Mouse (Mus musculus) neural tube, embryonic 13.5 days (tissue): ENCODE results near the gene Cdkl3. TPM values are rescaled to one million over a fixed set of nuclear protein-coding genes. Genes with fewer than 3 reads are reported as not detected.

Experiments
- ATAC-seq: fragments of 200-750 bp; cut with Nextera tagmentation; 2 replicates; pipeline ENCODE4 v1.8.0; 2017; ENCODE audit warnings: low read depth, mild to moderate bottlenecking, moderate TSS enrichment, moderate library complexity
- H3K27ac ChIP-seq: fragments of 300-500 bp; sonication (generic); replicated peaks from 2 replicates; pipeline ENCODE4 v1.5.1; 2015; ENCODE audit warnings: moderate library complexity, mild to moderate bottlenecking, inconsistent platforms
- H3K27me3 ChIP-seq: fragments of 300-500 bp; sonication (generic); 2 replicates; pipeline ENCODE4 v1.6.1; 2015; ENCODE audit warnings: mild to moderate bottlenecking, inconsistent platforms
- H3K36me3 ChIP-seq: fragments of 300-500 bp; sonication (generic); 2 replicates; pipeline ENCODE4 v1.6.1; 2015; ENCODE audit warnings: mild to moderate bottlenecking, inconsistent platforms
- H3K4me1 ChIP-seq: fragments of 300-500 bp; sonication (generic); replicated peaks from 2 replicates; pipeline ENCODE4 v1.6.1; 2015; ENCODE audit warnings: inconsistent platforms
- H3K4me2 ChIP-seq: fragments of 300-500 bp; sonication (generic); 2 replicates; pipeline ENCODE4 v1.6.1; 2015; ENCODE audit warnings: inconsistent platforms, mild to moderate bottlenecking, moderate library complexity
- H3K4me3 ChIP-seq: fragments of 300-500 bp; sonication (generic); 2 replicates; pipeline ENCODE4 v1.5.1; 2015; ENCODE audit warnings: mild to moderate bottlenecking, inconsistent platforms
- H3K9ac ChIP-seq: fragments of 300-500 bp; sonication (generic); 2 replicates; pipeline ENCODE4 v1.6.1; 2015; ENCODE audit warnings: moderate library complexity, mild to moderate bottlenecking, inconsistent platforms
- H3K9me3 ChIP-seq: fragments of 300-500 bp; sonication (generic); 2 replicates; pipeline ENCODE4 v1.6.1; 2016; ENCODE audit warnings: inconsistent platforms
- WGBS: fragments of 180-500 bp; shearing (Covaris S2); methylation state at CpG from one replicate; pipeline ENCODE4 v1.1.7; 2015; 5-methylcytosine and 5-hydroxymethylcytosine counted together
- polyA plus RNA-seq: library from polyadenylated mRNA; unstranded; fragments of >200 nt; fragmentation: Nextera tagmentation; extraction: Ambion mirVana; gene quantifications from 2 replicates; pipeline ENCODE4 v1.2.1, GENCODE M21; 2015

Gene Cdkl3
- polyA plus RNA-seq, 1 experiment from 2014 or later = 23.7 TPM

DNA sequence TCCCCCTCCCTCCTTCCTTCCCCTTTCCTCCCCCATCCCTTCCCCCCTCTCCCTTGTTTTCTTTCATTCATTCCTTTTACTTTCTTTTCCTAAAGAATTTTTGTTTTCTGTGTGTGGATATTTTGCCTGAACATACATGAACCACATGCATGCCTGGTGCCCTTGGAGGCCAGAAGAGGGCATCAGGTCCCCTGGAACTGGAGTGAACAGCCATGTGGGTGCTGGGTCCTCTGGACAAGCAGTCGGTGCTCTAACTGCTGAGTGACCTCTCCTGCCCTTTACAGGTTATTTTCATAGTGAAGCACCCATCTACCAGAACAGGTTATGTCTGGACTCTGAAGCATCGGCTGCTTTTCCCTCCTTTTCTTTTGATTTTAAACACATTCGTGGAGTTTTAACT lies 60.4 kb downstream of the Cdkl3 start:
- H3K36me3 ChIP-seq = no peaks in the 10 kb centered on the region
- no peak overlapping the region for H3K4me2 ChIP-seq
- no peaks in the 10 kb centered on the region for H3K27me3 ChIP-seq
- no peak overlapping the region for H3K27ac ChIP-seq
- H3K9me3 ChIP-seq = no peaks in the 10 kb centered on the region
- H3K9ac ChIP-seq = no peak overlapping the region
- no peaks in the 10 kb centered on the region for H3K4me1 ChIP-seq
- ATAC-seq = no peak
- WGBS = 57% methylated on average over 3 of the region's 3 CpGs
- H3K4me3 ChIP-seq = no peak overlapping the region

DNA sequence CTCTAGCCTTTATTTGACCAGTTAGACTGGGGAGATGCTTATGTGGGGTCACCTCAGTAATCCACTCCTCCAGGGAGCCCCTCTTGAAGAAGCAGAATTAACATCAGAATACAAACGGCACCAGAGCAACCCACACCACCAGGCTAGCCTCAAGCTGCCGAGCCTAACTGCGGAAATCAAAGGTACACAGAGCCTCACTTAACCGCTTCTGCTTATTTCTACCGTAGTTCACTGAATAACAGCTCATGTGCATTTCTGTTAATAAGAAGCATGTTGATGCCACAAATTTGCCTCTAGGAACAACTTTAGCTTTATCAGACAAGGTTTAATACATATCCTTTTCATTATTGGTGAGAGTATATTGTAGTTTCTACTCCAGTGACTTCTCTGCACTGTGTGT lies 61.8 kb downstream of the Cdkl3 start:
- no peak overlapping the region for H3K4me3 ChIP-seq
- no peaks in the 10 kb centered on the region for H3K27me3 ChIP-seq
- no peak overlapping the region for H3K27ac ChIP-seq
- no peak overlapping the region for H3K4me2 ChIP-seq
- no peaks in the 10 kb centered on the region for H3K4me1 ChIP-seq
- no peak for ATAC-seq
- no peaks in the 10 kb centered on the region for H3K36me3 ChIP-seq
- H3K9me3 ChIP-seq = no peaks in the 10 kb centered on the region
- 6% methylated on average over 5 of the region's 5 CpGs for WGBS
- no peak overlapping the region for H3K9ac ChIP-seq

DNA sequence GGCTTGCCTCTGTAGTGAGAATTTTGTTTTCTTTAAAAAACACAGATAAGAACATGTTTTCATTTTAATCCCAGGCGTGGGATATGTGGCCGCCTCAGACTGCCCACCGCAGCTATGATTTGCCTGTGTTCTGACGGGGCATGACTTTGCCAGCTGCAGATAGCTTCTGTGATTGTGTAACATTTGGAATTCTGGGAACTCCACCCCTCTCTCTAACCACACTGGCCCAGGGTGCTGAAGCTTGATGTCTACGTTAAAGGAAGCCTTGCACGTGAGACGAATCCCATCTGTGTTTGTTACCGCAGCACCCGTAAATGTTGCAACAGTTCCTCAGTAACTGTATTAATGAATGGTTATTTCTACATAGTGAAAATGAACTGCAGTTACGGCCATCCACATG lies 67.7 kb downstream of the Cdkl3 start:
- H3K36me3 ChIP-seq = no peaks in the 10 kb centered on the region
- no peak overlapping the region for H3K4me2 ChIP-seq
- H3K9me3 ChIP-seq = no peaks in the 10 kb centered on the region
- H3K9ac ChIP-seq = no peak overlapping the region
- H3K4me1 ChIP-seq = peaks cover 9% of the 10 kb centered on the region; the same call in 1 of the 2 replicates
- H3K27me3 ChIP-seq = no peaks in the 10 kb centered on the region
- ATAC-seq = no peak
- 89% methylated on average over 10 of the region's 10 CpGs for WGBS
- H3K27ac ChIP-seq = no peak overlapping the region
- no peak overlapping the region for H3K4me3 ChIP-seq

DNA sequence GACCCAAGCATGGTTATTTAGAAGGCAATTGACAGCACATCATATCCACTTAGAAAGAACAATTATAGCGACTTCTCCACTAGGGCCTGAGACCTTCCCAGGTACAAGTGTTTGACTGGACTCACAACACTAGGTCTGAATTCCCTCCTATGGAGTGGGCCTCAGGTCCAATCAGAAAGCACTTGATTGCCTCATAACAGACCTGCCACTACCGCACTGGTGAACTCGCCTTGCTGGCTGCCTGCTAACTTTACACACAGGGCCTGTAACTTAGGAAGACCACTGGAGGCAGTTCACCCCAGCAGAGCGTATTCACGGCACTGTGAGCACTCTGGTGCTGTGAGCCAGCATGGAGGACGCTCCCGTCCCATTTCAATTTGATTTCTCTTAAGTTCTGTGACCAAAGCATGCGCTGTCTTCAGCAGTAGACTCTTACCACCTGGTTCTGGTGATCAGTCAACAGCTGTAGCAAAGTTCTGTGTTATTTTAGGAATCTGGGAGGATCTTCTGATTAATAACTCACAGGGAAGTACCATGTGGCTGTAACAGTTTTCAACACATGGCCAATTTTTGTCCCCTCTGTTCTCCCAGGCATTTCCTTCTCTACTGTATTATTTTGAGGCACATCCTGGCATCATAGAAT lies 69.6 kb downstream of the Cdkl3 start:
- Histone ChIP-seq H3K9me3 (no peaks in the 10 kb centered on the region), H3K9ac (no peak overlapping the region), H3K36me3 (no peaks in the 10 kb centered on the region), H3K4me1 (peaks cover 9% of the 10 kb centered on the region; the same call in 1 of the 2 replicates), H3K27me3 (no peaks in the 10 kb centered on the region), H3K4me3 (no peak overlapping the region), H3K4me2 (no peak overlapping the region), H3K27ac (no peak overlapping the region)
- no peak for ATAC-seq
- WGBS = 73% methylated on average over 8 of the region's 8 CpGs

DNA sequence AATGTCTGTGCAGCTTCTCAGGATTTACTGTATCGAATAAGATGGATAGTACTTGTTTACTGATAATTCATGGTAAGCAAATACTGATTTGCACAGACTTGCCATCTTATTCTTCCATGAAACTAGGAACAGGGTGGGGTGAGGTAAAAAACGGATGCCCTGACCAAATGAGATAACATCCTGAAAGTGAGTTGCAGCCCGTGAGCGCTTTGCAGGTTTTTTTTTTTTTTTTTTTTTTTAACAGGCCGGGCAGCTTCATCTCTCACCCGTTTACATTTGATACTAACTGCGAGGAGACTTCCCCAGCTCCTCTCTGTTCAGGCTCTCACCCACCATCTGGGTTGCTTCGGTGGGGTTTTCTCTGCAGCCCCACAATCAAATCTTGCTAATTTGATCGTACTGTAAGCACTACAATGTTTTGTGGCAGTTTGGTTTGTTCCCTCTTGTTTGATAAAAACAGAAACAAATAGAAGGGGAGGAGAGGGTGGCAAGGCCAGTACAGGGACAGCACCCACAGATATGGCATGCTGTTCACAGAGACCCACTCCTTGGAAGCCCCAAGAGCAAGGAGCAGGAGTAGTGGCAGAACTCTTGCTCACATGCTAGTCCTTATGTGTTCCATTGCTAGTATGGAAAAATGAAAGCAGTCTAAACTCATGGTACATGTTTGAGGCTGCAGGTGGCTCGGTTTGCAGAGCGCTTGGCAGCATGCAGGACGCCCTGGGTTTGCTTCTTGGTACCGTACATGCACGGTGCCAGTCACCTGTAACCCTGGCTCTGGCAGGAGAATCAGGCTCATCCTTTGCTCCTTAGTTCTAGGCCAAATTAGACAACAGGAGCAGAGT lies 70.8 kb downstream of the Cdkl3 start:
- Histone ChIP-seq H3K27me3 (no peaks in the 10 kb centered on the region), H3K4me2 (no peak overlapping the region), H3K27ac (no peak overlapping the region), H3K9me3 (no peaks in the 10 kb centered on the region), H3K4me1 (peaks cover 9% of the 10 kb centered on the region), H3K4me3 (no peak overlapping the region), H3K36me3 (no peaks in the 10 kb centered on the region), H3K9ac (no peak overlapping the region)
- 77% methylated on average over 14 of the region's 14 CpGs for WGBS
- no peak for ATAC-seq

DNA sequence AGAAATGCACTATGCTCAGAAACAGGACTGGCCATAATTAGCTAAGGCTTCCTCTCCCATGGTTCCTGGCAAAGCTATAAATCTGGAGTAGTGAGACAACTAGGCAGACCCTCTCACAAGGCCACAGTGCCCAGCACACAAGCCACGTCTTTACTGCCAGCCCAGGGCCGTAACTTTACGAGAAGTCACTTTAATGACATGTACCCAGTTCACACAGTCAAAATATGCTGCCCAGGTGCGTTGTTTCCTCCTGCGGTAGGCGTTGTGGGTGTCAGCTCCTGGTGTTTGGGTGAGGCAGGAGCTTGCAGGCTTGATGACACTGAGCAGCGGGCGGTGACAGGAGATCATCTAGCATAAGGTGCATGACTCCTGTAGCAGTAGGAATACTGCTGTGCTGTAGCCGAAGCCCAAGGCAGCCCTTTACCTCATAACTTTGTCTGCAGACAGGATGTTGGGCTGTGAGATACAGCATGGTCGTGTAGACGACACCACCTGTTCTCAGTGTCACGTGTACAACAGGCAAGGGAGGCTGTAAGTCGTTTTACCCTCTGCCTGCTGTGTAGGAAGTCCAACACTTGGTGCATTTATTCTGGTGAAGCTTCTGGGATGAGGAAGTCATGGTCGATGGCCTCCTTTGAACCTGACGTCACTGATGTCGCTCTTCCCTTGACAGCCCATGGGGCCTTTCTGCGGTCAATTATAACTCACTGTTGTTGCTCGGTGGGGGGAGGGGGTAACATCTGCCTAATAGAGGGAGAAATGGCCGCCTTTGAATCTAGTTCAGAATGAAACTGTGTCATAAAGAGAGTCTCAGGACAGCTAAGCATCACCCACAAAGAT lies 72.0 kb downstream of the Cdkl3 start:
- ATAC-seq = no peak
- WGBS = 60% methylated on average over 19 of the region's 19 CpGs
- Histone ChIP-seq H3K27me3 (no peaks in the 10 kb centered on the region), H3K9me3 (no peaks in the 10 kb centered on the region), H3K9ac (no peak overlapping the region), H3K4me3 (no peak overlapping the region), H3K4me1 (peaks cover 12% of the 10 kb centered on the region), H3K27ac (no peak overlapping the region), H3K36me3 (no peaks in the 10 kb centered on the region), H3K4me2 (no peak overlapping the region)

DNA sequence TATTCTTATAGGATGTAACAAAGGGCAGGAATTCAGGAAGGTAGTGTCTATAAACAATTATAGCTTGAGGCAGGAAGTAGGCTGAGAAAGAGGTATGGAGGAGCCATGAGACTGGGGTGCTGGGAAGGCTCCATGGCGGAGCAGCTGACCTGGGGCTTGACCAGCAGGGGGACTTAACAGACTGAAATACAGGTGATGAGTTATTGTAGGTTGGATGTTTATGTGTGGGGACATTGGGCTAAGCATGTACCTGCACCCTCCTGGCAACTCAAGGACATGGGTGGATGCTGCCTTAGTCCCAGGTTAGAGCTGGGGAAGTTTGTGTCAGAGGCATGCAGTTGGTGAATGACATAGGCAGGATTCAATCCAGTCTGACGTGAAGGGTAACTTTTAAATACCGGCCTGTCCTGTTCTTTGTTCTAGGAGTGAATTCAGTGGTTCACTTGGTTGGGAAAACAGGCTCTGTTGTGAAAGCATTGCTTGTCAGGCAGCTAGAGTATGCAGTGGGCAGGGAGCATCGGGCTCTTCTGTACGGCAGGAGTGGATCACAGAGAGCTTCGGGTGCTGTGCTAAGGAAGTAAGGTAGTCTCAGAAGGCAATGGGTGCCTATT lies 72.8 kb downstream of the Cdkl3 start:
- WGBS = 87% methylated on average over 6 of the region's 6 CpGs
- no peaks in the 10 kb centered on the region for H3K9me3 ChIP-seq
- H3K4me3 ChIP-seq = no peak overlapping the region
- H3K27me3 ChIP-seq = no peaks in the 10 kb centered on the region
- no peak for ATAC-seq
- no peaks in the 10 kb centered on the region for H3K36me3 ChIP-seq
- H3K9ac ChIP-seq = no peak overlapping the region
- peaks cover 12% of the 10 kb centered on the region for H3K4me1 ChIP-seq
- no peak overlapping the region for H3K27ac ChIP-seq
- H3K4me2 ChIP-seq = no peak overlapping the region

DNA sequence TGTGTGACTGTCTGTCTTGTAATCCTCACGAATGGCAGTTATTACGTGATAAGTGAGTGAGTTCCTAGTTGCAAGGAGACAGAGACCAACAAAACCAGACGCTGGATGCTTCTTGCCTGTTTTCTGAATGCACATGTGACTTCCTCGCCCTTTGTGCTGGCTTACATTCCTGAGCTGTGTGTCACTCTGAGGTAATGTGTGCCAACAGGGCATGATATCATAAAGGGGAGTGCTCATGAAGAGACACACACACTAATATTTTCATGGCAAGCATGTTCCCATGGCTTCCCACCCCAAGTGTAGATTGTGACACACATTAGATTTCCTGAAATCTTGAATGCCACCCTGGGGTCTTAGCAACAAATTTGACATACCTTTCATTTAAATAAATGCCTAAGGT lies 73.9 kb downstream of the Cdkl3 start:
- no peak overlapping the region for H3K4me3 ChIP-seq
- H3K27ac ChIP-seq = no peak overlapping the region

DNA sequence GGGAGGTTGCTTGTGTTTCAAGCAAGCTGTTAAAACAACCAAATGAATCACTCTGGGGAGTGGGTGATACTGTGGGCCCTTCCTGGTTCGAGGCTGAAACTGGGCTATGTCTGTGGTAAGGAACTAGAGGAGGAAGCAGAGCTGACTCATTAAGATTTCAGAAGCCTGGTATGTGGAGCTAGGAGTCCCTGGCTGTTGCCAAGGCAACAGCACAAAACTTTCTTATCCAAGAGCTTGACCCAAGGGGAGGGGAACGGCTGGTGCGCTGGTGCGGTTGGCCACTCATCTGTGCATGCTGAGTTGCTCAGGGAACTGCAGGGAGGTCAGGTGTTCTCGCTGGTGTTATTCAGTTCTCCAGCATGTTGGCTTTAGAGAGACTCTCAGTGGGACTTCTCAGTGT lies 76.0 kb downstream of the Cdkl3 start:
- Histone ChIP-seq H3K4me1 (peaks cover 12% of the 10 kb centered on the region), H3K4me2 (no peak overlapping the region), H3K27ac (no peak overlapping the region), H3K27me3 (no peaks in the 10 kb centered on the region), H3K9me3 (no peaks in the 10 kb centered on the region), H3K9ac (no peak overlapping the region), H3K36me3 (no peaks in the 10 kb centered on the region), H3K4me3 (no peak overlapping the region)
- 14% methylated on average over 5 of the region's 5 CpGs for WGBS
- ATAC-seq = no peak

More for the DNA sequence above, 73.9 kb downstream of the Cdkl3 start:
- Histone ChIP-seq H3K4me2 (no peak overlapping the region), H3K36me3 (no peaks in the 10 kb centered on the region), H3K9me3 (no peaks in the 10 kb centered on the region), H3K4me1 (peaks cover 12% of the 10 kb centered on the region), H3K27me3 (no peaks in the 10 kb centered on the region), H3K9ac (no peak overlapping the region)
- no peak for ATAC-seq
- WGBS = 84% methylated on average over 4 of the region's 4 CpGs

DNA sequence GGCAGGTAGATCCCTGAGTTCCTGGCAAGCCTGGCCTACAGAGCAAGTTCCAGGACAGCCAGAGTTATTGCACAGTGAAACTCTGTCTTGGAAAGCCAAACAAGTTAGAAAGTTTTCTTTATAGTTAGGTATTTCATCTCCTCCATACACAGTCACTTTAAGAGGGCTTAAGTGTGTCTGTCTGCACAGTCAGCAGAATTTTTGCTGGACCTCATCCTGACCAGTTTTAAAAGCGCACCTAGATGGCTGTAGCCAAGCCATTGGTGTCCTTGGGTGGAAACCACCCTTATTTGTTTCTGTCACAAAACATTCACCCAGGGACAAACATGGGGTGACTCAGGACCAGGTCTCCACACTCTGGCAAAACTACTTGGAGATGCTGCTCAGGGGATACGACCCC lies 76.6 kb downstream of the Cdkl3 start:
- H3K27ac ChIP-seq = no peak overlapping the region
- H3K9ac ChIP-seq = no peak overlapping the region
- WGBS = 97% methylated on average over 2 of the region's 2 CpGs

DNA sequence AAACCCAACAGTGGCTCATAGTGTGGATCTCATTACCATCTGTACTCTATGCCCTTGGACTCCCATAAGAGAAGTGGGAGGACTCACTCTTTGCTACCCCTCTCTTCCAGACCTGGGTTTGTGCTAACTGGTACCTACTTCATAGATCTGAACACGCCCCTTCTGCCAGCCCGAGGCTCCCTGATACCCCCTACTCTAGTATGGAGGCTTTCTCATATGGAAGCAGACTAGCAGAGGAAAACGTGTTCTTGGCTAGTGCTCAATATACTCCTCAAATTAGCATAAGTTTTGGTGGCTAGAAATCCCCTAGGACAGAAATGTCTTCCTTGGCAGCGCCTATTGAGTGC lies 81.8 kb downstream of the Cdkl3 start:
- peak; percentile 64 for ATAC-seq

More for the DNA sequence above, 76.6 kb downstream of the Cdkl3 start:
- H3K4me3 ChIP-seq = no peak overlapping the region
- H3K9me3 ChIP-seq = no peaks in the 10 kb centered on the region
- peaks cover 14% of the 10 kb centered on the region for H3K4me1 ChIP-seq
- no peaks in the 10 kb centered on the region for H3K27me3 ChIP-seq
- H3K4me2 ChIP-seq = no peak overlapping the region
- H3K36me3 ChIP-seq = no peaks in the 10 kb centered on the region
- ATAC-seq = no peak

More for the DNA sequence above, 81.8 kb downstream of the Cdkl3 start:
- WGBS = 59% methylated on average over 4 of the region's 4 CpGs
- no peak overlapping the region for H3K4me3 ChIP-seq
- peaks cover 19% of the 10 kb centered on the region for H3K4me1 ChIP-seq
- no peaks in the 10 kb centered on the region for H3K36me3 ChIP-seq
- no peaks in the 10 kb centered on the region for H3K27me3 ChIP-seq
- no peaks in the 10 kb centered on the region for H3K9me3 ChIP-seq
- H3K27ac ChIP-seq = peak overlapping the region; percentile 85
- no peak overlapping the region for H3K9ac ChIP-seq
- peak overlapping the region; percentile 11; the same call in 1 of the 2 replicates for H3K4me2 ChIP-seq
